Mouse (Mus musculus): ENCODE measurements at regions not wholly inside any gene's neighbourhood (a gene's known extent, or its start where the extent isn't known, plus 50 kb on each side); places are given as distances from the start of the nearest gene placed in this dataset.
"Not testable (repeated sequence)": the region's sequence is repeated elsewhere in the genome, so short reads cannot be mapped to it uniquely, and the experiment has no call there.

- H3K4me1 ChIP-seq: 0 out of 2 replicates have a peak, but pooled peaks cover 5% of the 10 kb centered on the region
- H3K27me3 ChIP-seq (replicated peaks): no peaks in the 10 kb centered on the region
- no peaks in the 10 kb centered on the region for H3K36me3 ChIP-seq
- 61% methylated on average over 3 of the region's 3 CpGs for WGBS
- H3K4me3 ChIP-seq: no peak overlapping the region
- no peaks in the 10 kb centered on the region for H3K9me3 ChIP-seq
- ATAC-seq (ENCODE audit: extremely low read depth, insufficient number of reproducible peaks, low FRiP score, low TSS enrichment): no peak
- H3K27ac ChIP-seq (replicated peaks): no peak overlapping the region
- no peak overlapping the region for H3K9ac ChIP-seq
- no peak overlapping the region for H3K4me2 ChIP-seq
These were observed 156.8 kb upstream of the Slc13a1 start for GRCm38 (mm10) chr6:24324718-24325117.

GRCm38 (mm10) chr6:24322371-24322770 is 154.5 kb upstream of the Slc13a1 start:
- Histone ChIP-seq H3K9me3 (no peaks in the 10 kb centered on the region), H3K36me3 (no peaks in the 10 kb centered on the region), H3K4me2 (no peak overlapping the region), H3K9ac (no peak overlapping the region), H3K4me3 (no peak overlapping the region), H3K4me1 (0 out of 2 replicates have a peak, but pooled peaks cover 5% of the 10 kb centered on the region), H3K27me3 (replicated peaks) (no peaks in the 10 kb centered on the region), H3K27ac (replicated peaks) (no peak overlapping the region)
- ATAC-seq (ENCODE audit: extremely low read depth, insufficient number of reproducible peaks, low FRiP score, low TSS enrichment): no peak
- WGBS: 76% methylated on average over 3 of the region's 3 CpGs

GRCm38 (mm10) chr6:24318862-24319261 is 151.0 kb upstream of the Slc13a1 start:
- Histone ChIP-seq H3K9me3 (no peaks in the 10 kb centered on the region), H3K4me1 (no peaks in the 10 kb centered on the region), H3K27ac (replicated peaks) (no peak overlapping the region), H3K27me3 (replicated peaks) (no peaks in the 10 kb centered on the region), H3K4me2 (no peak overlapping the region), H3K36me3 (no peaks in the 10 kb centered on the region), H3K4me3 (no peak overlapping the region), H3K9ac (no peak overlapping the region)
- ATAC-seq (ENCODE audit: extremely low read depth, insufficient number of reproducible peaks, low FRiP score, low TSS enrichment): no peak
- WGBS: 77% methylated on average over 2 of the region's 2 CpGs

GRCm38 (mm10) chr6:24310675-24311074 is 142.8 kb upstream of the Slc13a1 start:
- Histone ChIP-seq H3K4me3 (no peak overlapping the region), H3K9me3 (no peaks in the 10 kb centered on the region), H3K9ac (no peak overlapping the region), H3K4me2 (no peak overlapping the region), H3K36me3 (no peaks in the 10 kb centered on the region), H3K27ac (replicated peaks) (no peak overlapping the region), H3K27me3 (replicated peaks) (no peaks in the 10 kb centered on the region), H3K4me1 (no peaks in the 10 kb centered on the region)
- WGBS: 69% methylated on average over 2 of the region's 2 CpGs
- no peak for ATAC-seq (ENCODE audit: extremely low read depth, insufficient number of reproducible peaks, low FRiP score, low TSS enrichment)

- no peak overlapping the region for H3K4me3 ChIP-seq
- H3K4me2 ChIP-seq: no peak overlapping the region
- WGBS: 81% methylated on average over 1 of the region's 1 CpGs
- no peaks in the 10 kb centered on the region for H3K27me3 ChIP-seq (replicated peaks)
- no peaks in the 10 kb centered on the region for H3K4me1 ChIP-seq
- no peak overlapping the region for H3K9ac ChIP-seq
- H3K9me3 ChIP-seq: no peaks in the 10 kb centered on the region
- ATAC-seq (ENCODE audit: extremely low read depth, insufficient number of reproducible peaks, low FRiP score, low TSS enrichment): no peak
- H3K27ac ChIP-seq (replicated peaks): no peak overlapping the region
- H3K36me3 ChIP-seq: no peaks in the 10 kb centered on the region
These were observed 141.9 kb upstream of the Slc13a1 start for GRCm38 (mm10) chr6:24309810-24310209.

GRCm38 (mm10) chr6:24301681-24302080 is 133.8 kb upstream of the Slc13a1 start:
- H3K4me2 ChIP-seq: no peak overlapping the region
- no peaks in the 10 kb centered on the region for H3K4me1 ChIP-seq
- no peak for ATAC-seq (ENCODE audit: extremely low read depth, insufficient number of reproducible peaks, low FRiP score, low TSS enrichment)
- no peak overlapping the region for H3K9ac ChIP-seq
- no peaks in the 10 kb centered on the region for H3K36me3 ChIP-seq
- no peak overlapping the region for H3K27ac ChIP-seq (replicated peaks)
- no peaks in the 10 kb centered on the region for H3K9me3 ChIP-seq
- H3K27me3 ChIP-seq (replicated peaks): no peaks in the 10 kb centered on the region
- WGBS: 67% methylated on average over 4 of the region's 4 CpGs
- no peak overlapping the region for H3K4me3 ChIP-seq

- Histone ChIP-seq H3K9me3 (no peaks in the 10 kb centered on the region), H3K27ac (replicated peaks) (no peak overlapping the region), H3K4me3 (no peak overlapping the region), H3K4me1 (no peaks in the 10 kb centered on the region), H3K27me3 (replicated peaks) (no peaks in the 10 kb centered on the region), H3K9ac (no peak overlapping the region), H3K36me3 (no peaks in the 10 kb centered on the region), H3K4me2 (no peak overlapping the region)
- no peak for ATAC-seq (ENCODE audit: extremely low read depth, insufficient number of reproducible peaks, low FRiP score, low TSS enrichment)
- WGBS: 73% methylated on average over 2 of the region's 2 CpGs
These were observed 133.3 kb upstream of the Slc13a1 start for GRCm38 (mm10) chr6:24301146-24301545.

GRCm38 (mm10) chr6:24298562-24299212 is 130.8 kb upstream of the Slc13a1 start:
- no peaks in the 10 kb centered on the region for H3K36me3 ChIP-seq
- no peaks in the 10 kb centered on the region for H3K9me3 ChIP-seq
- no peaks in the 10 kb centered on the region for H3K4me1 ChIP-seq
- no peak for ATAC-seq (ENCODE audit: extremely low read depth, insufficient number of reproducible peaks, low FRiP score, low TSS enrichment)
- H3K4me3 ChIP-seq: no peak overlapping the region
- 77% methylated on average over 5 of the region's 5 CpGs for WGBS
- no peak overlapping the region for H3K27ac ChIP-seq (replicated peaks)
- no peaks in the 10 kb centered on the region for H3K27me3 ChIP-seq (replicated peaks)
- H3K4me2 ChIP-seq: no peak overlapping the region
- H3K9ac ChIP-seq: no peak overlapping the region

- not testable (repeated sequence) for H3K4me1 ChIP-seq; H3K36me3 ChIP-seq; H3K27me3 ChIP-seq (replicated peaks); H3K4me2 ChIP-seq; H3K9ac ChIP-seq; ATAC-seq (ENCODE audit: extremely low read depth, insufficient number of reproducible peaks, low FRiP score, low TSS enrichment); H3K4me3 ChIP-seq; H3K27ac ChIP-seq (replicated peaks); H3K9me3 ChIP-seq
- WGBS: 61% methylated on average over 2 of the region's 2 CpGs
These were observed 120.9 kb upstream of the Slc13a1 start for GRCm38 (mm10) chr6:24288757-24289156.

- no peak overlapping the region for H3K27ac ChIP-seq (replicated peaks)
- no peaks in the 10 kb centered on the region for H3K36me3 ChIP-seq
- H3K27me3 ChIP-seq (replicated peaks): no peaks in the 10 kb centered on the region
- no peak for ATAC-seq (ENCODE audit: extremely low read depth, insufficient number of reproducible peaks, low FRiP score, low TSS enrichment)
- no peak overlapping the region for H3K4me2 ChIP-seq
- WGBS: 60% methylated on average over 5 of the region's 5 CpGs
- no peaks in the 10 kb centered on the region for H3K9me3 ChIP-seq
- no peak overlapping the region for H3K4me3 ChIP-seq
- H3K4me1 ChIP-seq: no peaks in the 10 kb centered on the region
- H3K9ac ChIP-seq: no peak overlapping the region
These were observed 104.9 kb upstream of the Slc13a1 start for GRCm38 (mm10) chr6:24272821-24273220.

- 62% methylated on average over 3 of the region's 3 CpGs for WGBS
- H3K9me3 ChIP-seq: no peaks in the 10 kb centered on the region
- H3K4me3 ChIP-seq: no peak overlapping the region
- H3K4me2 ChIP-seq: no peak overlapping the region
- no peak for ATAC-seq (ENCODE audit: extremely low read depth, insufficient number of reproducible peaks, low FRiP score, low TSS enrichment)
- no peaks in the 10 kb centered on the region for H3K36me3 ChIP-seq
- H3K27me3 ChIP-seq (replicated peaks): no peaks in the 10 kb centered on the region
- H3K4me1 ChIP-seq: no peaks in the 10 kb centered on the region
- H3K27ac ChIP-seq (replicated peaks): no peak overlapping the region
- H3K9ac ChIP-seq: no peak overlapping the region
These were observed 101.7 kb upstream of the Slc13a1 start for GRCm38 (mm10) chr6:24269633-24270032.

- ATAC-seq (ENCODE audit: extremely low read depth, insufficient number of reproducible peaks, low FRiP score, low TSS enrichment): no peak
- Histone ChIP-seq H3K4me3 (no peak overlapping the region), H3K36me3 (no peaks in the 10 kb centered on the region), H3K4me1 (no peaks in the 10 kb centered on the region), H3K9me3 (no peaks in the 10 kb centered on the region), H3K27me3 (replicated peaks) (no peaks in the 10 kb centered on the region), H3K27ac (replicated peaks) (no peak overlapping the region), H3K9ac (no peak overlapping the region), H3K4me2 (no peak overlapping the region)
- 81% methylated on average over 4 of the region's 4 CpGs for WGBS
These were observed 95.9 kb upstream of the Slc13a1 start for GRCm38 (mm10) chr6:24263796-24264195.

All from heart, embryonic 13.5 days (tissue).